Mouse (Mus musculus) cerebellum, adult 2 months (tissue): ENCODE data around the gene Plcg2.

Experiments
- CTCF ChIP-seq: fragments of 200-500 bp; IDR thresholded peaks from 2 replicates; pipeline ENCODE4 v1.5.1; 2011; ENCODE audit warnings: low read depth, mild to moderate bottlenecking, control low read depth, low read length, moderate library complexity, borderline replicate concordance; ENCODE audit not compliant: insufficient read depth
- POLR2A ChIP-seq: fragments of 200-500 bp; IDR thresholded peaks from 2 replicates; pipeline ENCODE4 v1.6.1; 2011; ENCODE audit warnings: low read length, control low read depth, borderline replicate concordance; ENCODE audit not compliant: insufficient read depth

GRCm38 (mm10) chr8:117676460-117676859, 178.4 kb downstream of the Plcg2 start:
- TF ChIP-seq POLR2A (no peak), CTCF (no peak)
